Mouse (Mus musculus) lung, postnatal 0 days (tissue): ENCODE results near the gene Ints14.

ENCODE experiments used
- CTCF ChIP-seq: IDR thresholded peaks from 2 replicates; pipeline ENCODE4 v1.5.1; 2016; ENCODE audit warnings: antibody characterized with exemption, mild to moderate bottlenecking
- EP300 ChIP-seq: IDR thresholded peaks from 2 replicates; pipeline ENCODE4 v1.6.1; 2016; ENCODE audit warnings: antibody characterized with exemption, mild to moderate bottlenecking, control low read depth

GRCm38 (mm10) chr9:65036456-65036855 lies 75.8 kb downstream of the Ints14 start:
- TF ChIP-seq EP300 (no peak), CTCF (no peak)
